Mouse (Mus musculus) brown adipose tissue, adult 24 weeks (tissue): ENCODE data around the gene Csf1. TPM values are rescaled to one million over a fixed set of nuclear protein-coding genes. Genes with fewer than 3 reads are reported as not detected.

Experiments used
- H3K27ac ChIP-seq: fragments of 200-500 bp; replicated peaks from 2 replicates; pipeline ENCODE4 v1.5.1; 2012; ENCODE audit warnings: low read depth, mild to moderate bottlenecking, low read length
- H3K4me1 ChIP-seq: fragments of 200-500 bp; 2 replicates; pipeline ENCODE4 v1.6.1; 2012; ENCODE audit warnings: low read length, mixed read lengths; ENCODE audit not compliant: control insufficient read depth, insufficient read depth, insufficient read length
- H3K4me3 ChIP-seq: fragments of 200-500 bp; 2 replicates; pipeline ENCODE4 v1.5.1; 2012; ENCODE audit warnings: low read depth, mild to moderate bottlenecking, low read length, moderate library complexity; ENCODE audit not compliant: insufficient read depth
- polyA plus RNA-seq: library from polyadenylated mRNA; stranded (reverse); fragments of >200 nt; gene quantifications from 2 replicates; pipeline ENCODE4 v1.2.4, GENCODE M21; 2012; ENCODE audit not compliant: missing spikeins, insufficient read depth, insufficient read length

Csf1 gene
- polyA plus RNA-seq, 1 experiment: 14.8 TPM

DNA sequence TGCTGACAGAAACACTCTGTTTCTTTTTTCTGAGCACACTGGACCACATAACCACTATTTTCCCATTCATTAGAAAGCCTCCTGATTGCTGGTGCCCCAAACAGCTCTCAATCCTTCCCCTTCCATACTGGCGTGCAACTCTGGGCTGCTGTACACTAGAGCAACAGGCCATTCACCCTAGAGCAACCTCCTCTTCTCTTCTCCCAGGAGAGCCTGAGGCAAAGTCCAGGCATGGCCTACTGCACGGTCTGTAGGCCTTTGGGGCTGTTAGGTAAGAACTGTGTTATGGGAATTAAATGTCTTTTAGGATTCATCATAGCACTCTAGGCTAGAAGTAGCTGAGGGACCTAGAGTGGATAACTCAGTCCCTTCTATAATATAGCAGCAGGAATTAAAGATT, 5.7 kb upstream of the Csf1 start:
- 0 out of 2 replicates have a peak overlapping the region, but pooled peaks have one; percentile 3 for H3K27ac ChIP-seq
- H3K4me1 ChIP-seq: peaks cover 37% of the 10 kb centered on the region
- H3K4me3 ChIP-seq: no peak overlapping the region

DNA sequence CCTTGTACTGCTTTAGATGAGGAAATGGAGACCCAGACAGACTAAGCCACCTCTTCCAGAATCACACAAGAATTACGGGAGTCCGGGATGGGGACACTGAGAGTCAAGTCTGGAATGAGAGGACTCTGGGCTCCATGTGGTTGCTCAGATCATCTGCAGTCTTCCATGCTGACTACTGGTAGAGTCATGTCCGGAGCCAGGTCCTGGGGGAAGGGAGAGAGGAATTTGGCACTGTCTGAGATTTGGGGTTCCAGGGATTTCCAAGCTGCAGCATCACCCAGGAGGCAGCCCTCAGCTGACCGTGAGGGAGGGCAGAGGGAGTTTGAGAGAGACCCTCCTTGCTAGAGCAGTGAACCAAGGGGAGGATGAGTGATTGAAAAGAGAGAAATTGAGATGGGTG, 3.3 kb upstream of the Csf1 start:
- Histone ChIP-seq H3K4me3 (no peak overlapping the region), H3K4me1 (peaks cover 35% of the 10 kb centered on the region), H3K27ac (no peak overlapping the region)

DNA sequence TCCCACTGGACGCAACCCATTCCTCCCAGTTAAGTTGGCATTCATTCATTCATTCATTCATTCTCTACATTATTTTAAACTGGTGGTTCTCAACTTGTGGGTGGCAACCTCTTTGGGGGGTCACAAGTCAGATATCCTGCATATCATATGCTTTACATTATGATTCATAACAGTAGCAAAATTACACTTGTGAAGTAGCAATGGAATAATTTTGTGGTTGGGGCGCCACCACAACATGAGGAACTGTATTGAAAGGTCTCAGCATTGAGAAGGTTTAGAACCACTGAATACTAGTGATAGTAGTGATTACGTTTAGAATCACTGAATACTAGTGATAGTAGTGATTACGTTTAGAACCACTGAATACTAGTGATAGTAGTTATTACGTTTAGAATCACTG, 1.2 kb upstream of the Csf1 start:
- no peak overlapping the region for H3K27ac ChIP-seq
- H3K4me3 ChIP-seq: no peak overlapping the region
- peaks cover 29% of the 10 kb centered on the region for H3K4me1 ChIP-seq

DNA sequence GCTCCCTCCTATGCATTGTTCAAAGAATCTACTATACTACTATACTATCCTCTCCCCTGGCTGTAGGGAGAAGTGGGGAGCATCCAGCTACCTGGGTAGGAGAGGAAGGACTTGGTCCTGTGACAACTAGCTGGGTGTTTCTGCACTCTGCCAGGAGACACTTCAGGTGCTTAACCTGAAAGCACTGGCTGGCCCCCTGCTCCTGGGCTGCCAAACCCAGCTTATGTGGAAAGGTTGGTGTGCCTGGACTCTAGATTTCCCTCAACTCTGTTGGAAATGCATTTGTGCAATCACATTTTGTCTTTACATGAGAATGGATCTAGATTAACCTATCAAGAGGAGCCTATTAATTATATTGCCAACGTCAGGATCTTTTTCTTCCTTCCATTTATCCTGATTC, 502 bp upstream of the Csf1 start:
- Histone ChIP-seq H3K4me1 (peaks cover 24% of the 10 kb centered on the region), H3K27ac (no peak overlapping the region), H3K4me3 (peak overlapping the region; percentile 84; the same call in 1 of the 2 replicates)

DNA sequence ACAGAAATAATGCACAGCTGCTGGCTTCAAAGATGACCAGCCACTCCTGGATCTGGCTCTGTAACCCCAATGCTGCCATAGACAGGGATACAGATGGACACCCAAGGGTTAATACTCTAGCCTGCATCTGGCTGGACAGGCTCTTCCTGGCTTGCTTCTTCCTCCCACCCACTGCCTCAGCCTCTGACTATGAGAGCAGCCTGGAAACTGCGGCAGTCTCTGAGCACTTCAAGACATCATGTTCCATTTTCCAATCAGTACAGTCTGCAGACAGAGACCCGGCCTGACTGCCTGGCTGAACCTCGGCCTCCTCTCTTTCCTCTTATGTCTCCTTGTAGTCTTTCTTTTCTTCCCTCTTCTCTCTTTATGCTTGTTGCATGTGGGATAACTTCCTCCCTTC, 1.6 kb downstream of the Csf1 start:
- peak overlapping the region; percentile 56; the same call in 1 of the 2 replicates for H3K27ac ChIP-seq
- peaks cover 15% of the 10 kb centered on the region for H3K4me1 ChIP-seq

DNA sequence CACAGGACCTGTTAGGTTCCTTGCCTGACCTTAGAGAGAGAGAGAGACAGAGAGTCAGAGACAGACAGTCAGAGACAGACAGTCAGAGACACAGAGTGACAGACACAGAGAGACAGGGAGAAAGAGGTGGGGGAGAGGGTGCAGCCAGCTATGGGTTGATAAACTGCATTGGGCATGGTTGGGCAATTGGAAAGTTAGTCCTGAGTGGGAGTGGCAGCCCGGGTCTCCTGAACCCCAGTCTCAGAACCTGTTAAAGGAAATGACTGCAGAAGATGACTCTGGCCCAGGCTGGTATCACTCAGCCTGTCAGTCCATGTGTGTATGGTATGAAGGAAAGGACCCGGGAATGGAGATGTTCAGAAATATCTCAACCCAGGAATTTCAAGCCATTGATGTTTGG, 2.1 kb downstream of the Csf1 start:
- H3K4me3 ChIP-seq: peak overlapping the region; percentile 84
- H3K27ac ChIP-seq: 0 out of 2 replicates have a peak overlapping the region, but pooled peaks have one; percentile 56
- H3K4me1 ChIP-seq: peaks cover 13% of the 10 kb centered on the region

More for the DNA sequence above, 1.6 kb downstream of the Csf1 start:
- H3K4me3 ChIP-seq: peak overlapping the region; percentile 84

DNA sequence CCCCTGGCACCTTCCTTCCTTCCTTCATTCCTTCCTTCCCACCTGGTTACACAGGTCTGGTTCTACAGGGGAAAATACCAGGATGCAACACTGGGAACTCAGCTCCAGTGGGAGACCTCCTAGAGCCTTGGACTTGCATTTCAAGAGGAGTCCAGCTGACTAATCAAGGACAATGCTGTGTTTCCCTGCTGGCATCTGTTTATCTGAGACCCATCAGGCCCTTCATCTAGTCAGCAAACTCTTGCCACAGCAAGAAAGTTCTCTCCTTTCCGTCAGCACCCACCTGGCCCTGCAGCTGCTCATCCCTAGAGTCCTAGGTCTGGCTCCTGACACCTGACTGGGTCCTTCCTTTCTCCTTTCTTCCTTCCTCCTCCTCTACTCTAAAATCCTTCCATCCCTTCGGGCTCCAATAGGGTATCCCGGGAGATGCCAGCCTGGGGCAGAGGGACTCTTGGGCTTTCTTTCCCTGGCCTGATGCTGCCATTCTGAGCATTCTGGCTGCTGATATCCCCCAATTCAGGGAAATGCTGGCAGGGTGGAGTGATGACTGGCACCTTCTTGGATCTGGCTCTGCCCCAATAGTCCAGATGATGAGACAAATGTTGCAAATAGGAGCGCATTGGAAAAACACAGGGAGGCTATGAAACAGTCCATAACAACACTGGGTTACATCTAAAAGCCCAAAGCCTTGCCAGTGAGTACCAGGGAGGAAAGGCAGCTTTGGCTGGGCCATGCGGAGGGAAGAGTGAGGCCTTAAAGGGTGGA, 2.7 kb downstream of the Csf1 start:
- Histone ChIP-seq H3K4me1 (peaks cover 12% of the 10 kb centered on the region), H3K4me3 (peak overlapping the region; percentile 84), H3K27ac (no peak overlapping the region)

DNA sequence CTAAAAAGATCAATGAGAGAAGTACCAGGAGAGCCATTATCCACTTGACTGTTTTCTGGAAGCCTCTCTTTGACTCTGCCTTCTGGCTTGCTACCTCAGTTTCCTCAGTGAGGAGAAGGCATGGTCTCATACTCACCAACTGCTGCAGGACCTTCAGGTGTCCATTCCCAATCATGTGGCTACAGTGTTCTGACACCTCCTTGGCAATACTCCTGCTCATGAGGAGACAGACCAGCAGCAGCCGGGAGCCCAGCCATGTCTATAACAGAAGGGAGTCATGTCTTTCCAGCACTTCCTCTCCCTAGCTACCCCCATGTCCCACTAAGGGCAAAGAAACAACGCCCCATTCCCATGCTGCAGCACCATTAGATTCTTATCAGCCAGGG, 3.8 kb downstream of the Csf1 start:
- peaks cover 15% of the 10 kb centered on the region for H3K4me1 ChIP-seq
- H3K4me3 ChIP-seq: 0 out of 2 replicates have a peak overlapping the region, but pooled peaks have one; percentile 1
- no peak overlapping the region for H3K27ac ChIP-seq

DNA sequence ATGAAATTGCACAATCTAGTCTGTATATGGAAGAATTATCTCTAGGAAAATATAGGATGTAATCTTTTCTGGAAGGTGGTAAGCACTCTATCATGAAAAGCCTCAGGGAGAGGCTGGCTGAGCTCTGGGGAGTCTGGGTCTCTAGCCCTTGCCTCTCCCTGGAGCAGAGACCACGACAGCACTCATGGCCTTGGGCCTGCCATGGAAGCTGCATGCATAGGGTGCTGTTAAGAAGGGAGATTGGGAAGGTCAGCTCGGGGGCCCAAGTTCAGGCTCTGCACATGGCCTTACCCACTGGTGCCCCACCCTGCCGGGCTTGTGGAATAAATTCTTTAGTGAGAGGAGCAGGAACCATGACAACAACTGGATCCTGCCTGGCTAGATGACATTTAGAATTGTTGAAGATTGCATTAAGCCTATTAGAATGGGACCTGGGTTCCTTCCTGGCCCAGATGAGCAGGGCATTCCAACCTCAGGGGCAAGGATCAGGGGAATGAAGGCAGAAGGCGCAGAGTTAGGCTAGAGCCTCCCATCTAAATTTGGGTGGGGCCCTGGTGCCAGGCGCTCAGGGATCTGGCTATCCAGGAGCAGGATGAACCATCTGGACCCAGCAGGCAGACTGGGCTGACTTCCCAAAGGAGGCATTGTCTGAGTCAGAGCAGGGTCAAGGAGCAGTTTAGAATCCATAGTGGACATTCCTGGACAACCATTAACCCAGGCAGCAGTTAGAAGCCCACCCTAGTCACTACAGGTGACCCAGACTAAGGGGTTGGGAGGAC, 4.4 kb downstream of the Csf1 start:
- Histone ChIP-seq H3K27ac (no peak overlapping the region), H3K4me1 (peaks cover 20% of the 10 kb centered on the region), H3K4me3 (no peak overlapping the region)

DNA sequence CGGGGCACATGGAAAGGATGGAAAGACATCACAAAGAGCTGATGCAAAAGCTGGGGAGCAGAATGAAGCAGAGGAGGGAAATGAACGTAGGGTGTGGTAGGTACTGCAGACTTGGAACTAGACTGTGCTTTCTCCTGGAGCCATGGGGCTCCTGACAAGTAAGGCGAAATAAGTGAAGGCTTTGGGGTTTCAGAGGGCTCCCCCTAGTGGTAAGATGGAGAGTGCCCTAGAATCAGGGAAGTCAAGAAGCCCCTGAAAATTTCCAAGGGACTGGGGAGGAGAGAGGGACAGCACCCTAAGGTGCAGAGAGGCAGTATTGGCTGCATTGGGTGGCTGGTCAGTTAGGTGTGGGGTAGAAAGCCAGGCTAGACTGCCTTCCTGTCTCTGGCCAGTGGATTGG, 5.6 kb downstream of the Csf1 start:
- Histone ChIP-seq H3K4me1 (peaks cover 24% of the 10 kb centered on the region), H3K4me3 (no peak overlapping the region), H3K27ac (no peak overlapping the region)

DNA sequence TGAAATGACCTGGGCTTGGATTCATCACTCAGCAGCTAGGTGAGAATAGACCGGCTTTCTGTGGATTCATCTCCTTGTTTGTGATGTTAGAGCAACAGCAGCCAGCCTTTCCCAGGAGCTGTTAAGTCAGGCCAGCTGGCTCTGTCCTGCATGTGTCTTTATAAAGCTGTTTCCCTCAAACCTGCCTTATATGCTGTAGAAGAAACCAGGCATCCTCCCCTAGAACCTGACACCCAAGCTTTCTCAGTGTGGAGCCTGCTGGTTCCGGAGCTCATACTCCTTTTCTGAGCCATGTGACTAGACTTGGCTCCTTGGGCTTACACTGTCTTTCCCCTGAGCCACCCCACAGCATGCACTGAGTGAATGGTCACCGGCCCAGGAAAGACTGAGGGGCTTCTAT, 8.7 kb downstream of the Csf1 start:
- Histone ChIP-seq H3K27ac (no peak overlapping the region), H3K4me1 (peaks cover 15% of the 10 kb centered on the region), H3K4me3 (no peak overlapping the region)

DNA sequence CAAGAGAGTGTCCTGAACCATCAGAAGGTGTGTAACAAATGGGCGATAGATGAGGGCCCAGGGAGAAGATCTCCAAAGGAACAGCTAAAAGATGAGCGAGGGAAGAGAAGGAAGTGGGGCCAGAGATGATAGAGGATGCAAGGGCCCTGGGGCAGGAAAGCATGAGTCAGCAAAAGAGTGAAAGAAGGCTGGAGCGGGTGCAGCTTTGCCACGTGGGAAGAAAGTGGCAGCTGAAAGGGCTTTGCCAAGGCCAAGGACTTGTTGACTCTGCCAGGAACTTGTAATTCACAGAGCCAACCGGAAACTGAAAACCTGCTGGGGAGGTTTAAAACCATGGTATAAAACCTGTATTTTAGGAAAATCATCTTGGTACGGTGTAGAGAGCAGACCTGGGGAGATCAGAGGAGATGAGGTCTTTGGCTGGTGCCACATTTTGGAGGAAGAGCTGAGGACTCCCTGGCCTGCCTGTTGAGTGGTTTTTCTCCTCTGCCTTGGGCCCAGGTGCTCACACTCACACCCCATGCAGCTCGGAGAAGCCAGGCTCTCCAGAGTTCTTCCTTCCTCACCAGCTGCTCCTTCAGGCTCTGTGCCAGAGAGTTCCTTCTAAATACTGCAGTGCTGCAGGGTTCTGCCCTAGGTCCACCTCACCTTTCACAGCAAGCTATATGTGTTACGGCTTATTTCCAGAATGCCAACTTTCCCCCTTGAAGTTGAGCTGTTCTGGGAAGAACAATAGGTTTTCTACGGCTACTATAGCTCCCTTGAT, 9.3 kb downstream of the Csf1 start:
- H3K4me1 ChIP-seq: peaks cover 13% of the 10 kb centered on the region
- no peak overlapping the region for H3K27ac ChIP-seq
- no peak overlapping the region for H3K4me3 ChIP-seq

DNA sequence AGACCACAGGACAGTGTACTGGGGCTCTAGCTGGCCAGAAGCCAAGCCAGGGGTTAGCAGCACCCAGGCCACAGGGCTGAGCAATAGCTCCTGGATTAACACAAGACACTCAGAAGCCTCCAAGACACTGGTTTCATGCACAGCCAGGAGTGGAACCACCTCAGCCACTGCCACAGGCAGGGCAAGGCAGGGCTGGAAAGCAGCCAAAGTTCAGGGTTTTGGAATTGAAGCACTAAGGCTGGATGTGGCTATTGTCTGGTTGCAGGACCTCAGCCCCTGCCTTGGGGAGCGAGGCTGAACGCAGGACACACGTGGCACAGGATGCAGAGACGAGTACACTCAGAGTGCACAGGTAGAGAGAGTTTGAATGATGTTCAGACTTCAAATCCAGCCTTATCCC, 10.8 kb downstream of the Csf1 start:
- Histone ChIP-seq H3K4me3 (no peak overlapping the region), H3K27ac (no peak overlapping the region), H3K4me1 (peaks cover 15% of the 10 kb centered on the region)

DNA sequence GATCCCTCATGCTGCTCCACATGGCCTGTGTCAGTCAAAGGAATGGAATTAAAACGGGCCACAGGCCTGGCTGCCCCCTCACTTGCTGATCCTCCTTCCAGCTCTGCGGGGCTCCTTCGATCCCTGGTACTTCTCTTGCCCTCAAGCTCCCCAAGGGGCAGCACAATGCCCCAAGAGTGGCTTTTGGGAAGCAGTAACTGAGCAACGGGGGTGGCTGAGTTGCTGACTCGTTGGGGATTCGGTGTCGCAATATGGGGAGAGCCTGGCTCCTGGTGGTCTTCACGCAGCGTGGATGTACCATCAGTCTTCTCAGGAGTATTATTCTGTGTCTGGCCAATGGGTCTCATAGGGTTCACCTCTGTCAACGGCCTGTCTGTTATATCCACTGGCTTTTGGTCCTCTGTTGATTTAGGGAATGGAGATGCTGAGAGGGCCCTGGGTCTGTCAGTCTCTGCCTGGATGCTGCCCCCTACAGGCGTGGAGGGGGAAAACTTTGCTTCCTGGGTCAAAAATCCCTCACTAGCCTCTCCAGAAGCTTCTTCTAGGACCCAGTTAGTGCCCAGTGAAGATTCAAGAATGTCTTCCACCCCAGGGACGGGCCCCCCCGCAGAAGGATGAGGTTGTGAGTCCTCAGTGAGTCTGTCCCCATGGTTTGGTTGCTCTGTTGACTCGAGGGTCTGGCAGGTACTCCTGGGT, 11.9 kb downstream of the Csf1 start:
- Histone ChIP-seq H3K4me3 (no peak overlapping the region), H3K27ac (no peak overlapping the region), H3K4me1 (peaks cover 25% of the 10 kb centered on the region)

DNA sequence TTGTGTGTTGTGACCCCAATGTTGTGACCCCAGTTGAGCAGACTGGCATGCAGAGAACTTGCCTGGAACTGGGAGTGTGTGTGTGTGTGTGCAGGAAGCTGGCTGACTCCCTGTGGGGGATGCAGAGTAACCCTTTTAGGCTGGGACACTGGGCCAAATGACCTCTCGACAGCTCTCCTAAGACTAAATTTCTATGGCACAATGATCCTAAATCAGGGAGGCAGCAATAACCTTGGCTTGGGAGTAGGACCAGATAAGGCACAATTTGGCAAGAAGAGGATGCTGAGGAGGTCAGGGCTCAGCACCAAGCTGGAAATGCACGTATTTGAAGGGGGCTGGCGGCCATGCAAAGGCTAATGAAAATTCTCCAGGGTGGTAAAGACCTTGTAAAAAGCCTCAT, 14.2 kb downstream of the Csf1 start:
- H3K4me3 ChIP-seq: no peak overlapping the region
- no peak overlapping the region for H3K27ac ChIP-seq
- peaks cover 27% of the 10 kb centered on the region for H3K4me1 ChIP-seq
